Mouse (Mus musculus) G1E (cell line): Measurements from ENCODE around the gene Usp40.

ENCODE experiments used
- CTCF ChIP-seq: IDR thresholded peaks from 2 replicates; pipeline ENCODE4 v1.5.1; 2012; ENCODE audit warnings: low read depth, low read length, inconsistent platforms, mixed read lengths
- POLR2AphosphoS5 ChIP-seq: IDR thresholded peaks from 2 replicates; pipeline ENCODE4 v1.6.1; 2012; ENCODE audit warnings: low read depth, low read length, inconsistent platforms; ENCODE audit not compliant: insufficient replicate concordance

DNA sequence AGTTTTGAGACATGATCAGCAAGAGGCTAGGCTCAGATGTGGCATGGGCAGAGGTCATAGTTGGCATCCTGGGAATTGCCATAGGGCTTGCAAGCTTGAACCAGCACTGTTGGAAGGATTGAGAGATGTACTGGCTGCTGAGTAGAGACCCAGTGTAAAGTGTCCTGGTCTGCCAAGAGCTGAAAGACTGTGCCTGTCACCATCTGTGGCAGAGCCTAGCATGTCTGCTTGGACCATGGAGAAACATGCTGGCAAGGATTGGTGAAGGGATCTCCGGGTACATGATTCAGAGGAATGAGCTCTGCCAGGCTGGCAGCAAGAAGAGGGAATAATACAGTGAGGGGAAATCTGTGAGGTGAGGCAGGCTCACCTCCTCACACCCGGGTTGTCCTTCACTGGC lies 90.3 kb downstream of the Usp40 start:
- TF ChIP-seq CTCF (no peak), POLR2AphosphoS5 (no peak)
